Mouse (Mus musculus) liver, embryonic 14.5 days (tissue): ENCODE data around the gene Cplx1. TPM values are rescaled to one million over a fixed set of nuclear protein-coding genes. Genes with fewer than 3 reads are reported as not detected.

Experiments
- ATAC-seq: fragments of 200-750 bp; cut with Nextera tagmentation; 2 replicates; pipeline ENCODE4 v1.8.0; 2017; ENCODE audit warnings: moderate number of reproducible peaks, mild to moderate bottlenecking, moderate library complexity; ENCODE audit not compliant: insufficient read depth
- DNase-seq, 3 experiments: peaks; one replicate each; pipeline ENCODE4 v3.0.0-alpha.2; 2012 to 2013; ENCODE audit warnings: low read depth in 3 of 3, low spot score in 3 of 3
- H3K27ac ChIP-seq: fragments of 300-500 bp; sonication (generic); 2 replicates; pipeline ENCODE4 v1.5.1; 2014; ENCODE audit warnings: moderate library complexity, mild to moderate bottlenecking, control low read depth, inconsistent platforms
- H3K27me3 ChIP-seq: fragments of 300-500 bp; sonication (generic); 2 replicates; pipeline ENCODE4 v1.6.1; 2014; ENCODE audit warnings: mild to moderate bottlenecking, low read length, moderate library complexity; ENCODE audit not compliant: control insufficient read depth, insufficient read depth
- H3K36me3 ChIP-seq: fragments of 300-500 bp; sonication (generic); replicated peaks from 2 replicates; pipeline ENCODE4 v1.6.1; 2014; ENCODE audit warnings: low read depth; ENCODE audit not compliant: control insufficient read depth, insufficient read depth
- H3K4me1 ChIP-seq, 2 experiments: fragments of 200-500 bp in 1 of 2; fragments of 300-500 bp in 1 of 2; sonication (generic) in 1 of 2; replicated peaks; 2 replicates each; pipeline ENCODE4 v1.6.1; 2012 to 2014; ENCODE audit warnings: antibody characterized with exemption in 1 of 2, inconsistent platforms in 1 of 2, low read length in 1 of 2; ENCODE audit not compliant: control insufficient read depth in 2 of 2, insufficient read depth in 2 of 2
- H3K4me2 ChIP-seq: fragments of 300-500 bp; sonication (generic); 2 replicates; pipeline ENCODE4 v1.6.1; 2014; ENCODE audit warnings: low read depth, mild to moderate bottlenecking, control low read depth, moderate library complexity
- H3K4me3 ChIP-seq, 2 experiments: fragments of 200-500 bp in 1 of 2; fragments of 300-500 bp in 1 of 2; sonication (generic) in 1 of 2; 2 replicates each; pipeline ENCODE4 v1.5.1; 2012 to 2014; ENCODE audit warnings: low read depth in 2 of 2, low read length in 2 of 2, mild to moderate bottlenecking in 2 of 2, control low read depth in 1 of 2, inconsistent platforms in 1 of 2, moderate library complexity in 1 of 2; ENCODE audit not compliant: insufficient read depth in 1 of 2
- H3K9ac ChIP-seq: fragments of 300-500 bp; sonication (generic); replicated peaks from 2 replicates; pipeline ENCODE4 v1.6.1; 2014; ENCODE audit warnings: mild to moderate bottlenecking, control low read depth, moderate library complexity
- H3K9me3 ChIP-seq: fragments of 300-500 bp; sonication (generic); 2 replicates; pipeline ENCODE4 v1.6.1; 2016; ENCODE audit warnings: low read length, mixed read lengths; ENCODE audit not compliant: control insufficient read depth
- CTCF ChIP-seq: IDR thresholded peaks from 2 replicates; pipeline ENCODE4 v1.5.1; 2016; ENCODE audit warnings: antibody characterized with exemption, low read depth, control low read depth
- EP300 ChIP-seq: IDR thresholded peaks from 2 replicates; pipeline ENCODE4 v1.6.1; 2016; ENCODE audit warnings: antibody characterized with exemption, low read depth
- WGBS: fragments of 180-500 bp; shearing (Covaris S2); extraction: QIAGEN DNeasy Blood & Tissue Kit; methylation state at CpG from one replicate; pipeline ENCODE4 v1.1.7; 2014; ENCODE audit not compliant: insufficient replicate concordance; 5-methylcytosine and 5-hydroxymethylcytosine counted together
- polyA plus RNA-seq, 2 experiments: library from polyadenylated mRNA; depleted of rRNA in 1 of 2; stranded (reverse) in 1 of 2; unstranded in 1 of 2; fragments of >200 nt; fragmentation: Nextera tagmentation in 1 of 2; extraction: Ambion mirVana in 1 of 2; gene quantifications; 2 replicates each; pipeline versions ENCODE4 v1.2.1 to v1.2.3; 2012 to 2014

Gene Cplx1
- polyA plus RNA-seq, 2 experiments, result not detected

DNA sequence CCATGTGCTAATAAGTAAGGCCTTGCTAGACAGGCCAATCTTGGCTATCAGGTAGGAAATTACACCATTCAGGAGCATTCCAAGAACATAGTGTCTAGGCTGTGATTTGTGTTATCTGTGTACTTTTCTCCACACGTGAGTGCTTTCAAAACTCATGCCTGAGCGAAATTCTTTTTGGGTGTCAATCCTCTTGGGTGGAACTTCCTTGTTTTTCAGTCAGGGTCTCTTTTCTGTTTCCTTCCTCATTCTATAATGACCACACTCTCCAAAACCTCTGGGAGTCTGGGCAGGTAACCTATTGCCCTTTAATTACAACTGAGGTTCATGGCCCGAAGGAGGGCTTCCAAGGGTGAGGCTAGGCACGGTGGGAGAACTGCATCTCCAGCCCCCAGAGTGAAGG lies 16.7 kb upstream of the Cplx1 start:
- H3K27me3 ChIP-seq, result no peaks in the 10 kb centered on the region
- H3K36me3 ChIP-seq, result peaks cover 13% of the 10 kb centered on the region
- no peak overlapping the region for H3K9ac ChIP-seq
- ATAC-seq, result no peak
- no peaks in the 10 kb centered on the region for H3K9me3 ChIP-seq
- H3K4me1 ChIP-seq, result no peaks in the 10 kb centered on the region
- no peak overlapping the region for H3K4me3 ChIP-seq
- DNase-seq, result no peak
- TF ChIP-seq EP300 (no peak), CTCF (no peak)
- H3K27ac ChIP-seq, result no peak overlapping the region
- WGBS, result 59% methylated on average over 4 of the region's 4 CpGs
- no peak overlapping the region for H3K4me2 ChIP-seq

DNA sequence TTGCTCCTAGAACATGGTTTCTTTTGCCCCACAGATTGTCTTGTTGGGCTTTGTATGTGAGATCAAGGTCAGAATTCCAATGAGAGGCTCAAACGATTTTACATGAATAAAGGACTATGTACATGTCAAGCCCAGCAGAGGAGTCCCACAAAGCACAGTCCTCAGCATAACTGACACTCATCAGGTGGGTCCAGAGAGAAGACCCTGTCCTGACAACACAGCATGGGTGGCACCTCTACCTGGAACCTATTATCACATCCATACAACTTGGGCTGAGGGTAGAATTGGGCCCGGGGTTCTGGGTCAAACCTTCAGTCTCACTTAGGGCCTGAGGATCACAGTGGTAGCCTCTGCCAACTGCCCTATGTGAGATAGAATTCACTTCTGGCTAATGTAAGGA lies 15.6 kb upstream of the Cplx1 start:
- no peak overlapping the region for H3K4me2 ChIP-seq
- no peak overlapping the region for H3K27ac ChIP-seq
- no peak overlapping the region for H3K9ac ChIP-seq
- H3K36me3 ChIP-seq, result peaks cover 12% of the 10 kb centered on the region
- no peaks in the 10 kb centered on the region for H3K27me3 ChIP-seq
- no peak for DNase-seq
- no peaks in the 10 kb centered on the region for H3K4me1 ChIP-seq
- WGBS, result 70% methylated on average over 2 of the region's 2 CpGs
- TF ChIP-seq CTCF (no peak), EP300 (no peak)
- no peak for ATAC-seq
- H3K4me3 ChIP-seq, result no peak overlapping the region
- no peaks in the 10 kb centered on the region for H3K9me3 ChIP-seq

DNA sequence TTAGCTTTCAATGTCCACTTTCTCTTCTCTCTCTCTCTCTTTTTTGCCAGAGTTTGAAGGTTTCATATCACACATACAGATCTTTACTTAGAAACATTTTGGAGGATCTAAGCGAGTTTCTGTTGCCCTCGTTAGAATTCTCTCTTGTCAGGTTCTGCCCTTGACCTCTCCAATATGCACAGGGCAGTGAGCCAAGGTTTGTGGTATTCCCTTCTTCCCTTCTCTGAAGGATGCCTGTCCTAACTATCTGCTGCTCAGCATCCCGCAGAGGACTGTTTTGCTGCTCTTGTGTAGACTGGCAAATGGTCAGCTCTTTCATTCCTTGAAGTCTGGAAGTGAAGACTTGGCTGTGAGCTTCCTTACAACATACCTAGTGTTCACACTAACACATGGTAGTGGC lies 14.5 kb upstream of the Cplx1 start:
- Histone ChIP-seq H3K9ac (no peak overlapping the region), H3K9me3 (no peaks in the 10 kb centered on the region), H3K27ac (no peak overlapping the region), H3K4me3 (no peak overlapping the region), H3K4me2 (no peak overlapping the region), H3K27me3 (no peaks in the 10 kb centered on the region), H3K36me3 (peaks cover 4% of the 10 kb centered on the region), H3K4me1 (no peaks in the 10 kb centered on the region)
- 73% methylated on average over 3 of the region's 3 CpGs for WGBS
- no peak for ATAC-seq
- DNase-seq, result no peak
- TF ChIP-seq CTCF (no peak), EP300 (no peak)

GRCm38 (mm10) chr5:108562483-108562882 lies 12.7 kb upstream of the Cplx1 start:
- Histone ChIP-seq H3K9ac (no peak overlapping the region), H3K4me2 (no peak overlapping the region), H3K27me3 (no peaks in the 10 kb centered on the region), H3K36me3 (no peaks in the 10 kb centered on the region), H3K27ac (no peak overlapping the region), H3K4me1 (no peaks in the 10 kb centered on the region), H3K9me3 (no peaks in the 10 kb centered on the region), H3K4me3 (no peak overlapping the region)
- WGBS, result 56% methylated on average over 2 of the region's 2 CpGs
- no peak for TF ChIP-seq EP300
- no peak for TF ChIP-seq CTCF
- ATAC-seq (no peak), DNase-seq (no peak)

DNA sequence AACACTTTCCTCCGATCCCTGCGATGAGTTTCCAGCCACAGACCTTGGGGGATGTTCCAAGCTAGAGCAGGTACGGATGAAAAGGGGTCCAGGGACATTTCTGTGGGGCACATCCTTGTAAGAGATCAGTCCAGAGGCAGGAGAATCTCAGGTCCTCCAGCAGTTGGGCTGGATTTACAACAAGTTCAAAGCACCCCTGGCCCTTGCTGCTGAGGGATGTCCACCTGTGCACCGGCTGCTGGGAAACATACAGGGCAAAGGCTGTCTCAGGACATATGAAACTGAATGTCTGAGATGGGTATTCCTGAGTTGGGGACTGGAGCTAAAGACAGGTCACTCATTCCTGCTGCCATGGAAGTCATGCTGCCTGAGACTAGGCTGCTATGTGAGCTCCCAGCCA lies 7.2 kb upstream of the Cplx1 start:
- 53% methylated on average over 4 of the region's 4 CpGs for WGBS
- H3K36me3 ChIP-seq, result no peaks in the 10 kb centered on the region
- no peak overlapping the region for H3K4me3 ChIP-seq
- no peak overlapping the region for H3K9ac ChIP-seq
- no peak for TF ChIP-seq CTCF
- H3K4me2 ChIP-seq, result no peak overlapping the region
- ATAC-seq (no peak), DNase-seq (no peak)
- H3K27ac ChIP-seq, result no peak overlapping the region
- no peaks in the 10 kb centered on the region for H3K4me1 ChIP-seq
- no peaks in the 10 kb centered on the region for H3K27me3 ChIP-seq
- no peaks in the 10 kb centered on the region for H3K9me3 ChIP-seq
